Mouse (Mus musculus) lung, postnatal 0 days (tissue): ENCODE results near the gene Eva1c. TPM values are rescaled to one million over a fixed set of nuclear protein-coding genes. Genes with fewer than 3 reads are reported as not detected.

Source experiments
- ATAC-seq: fragments of 200-750 bp; cut with Nextera tagmentation; 2 replicates; pipeline ENCODE4 v1.8.0; 2017; ENCODE audit warnings: moderate library complexity
- DNase-seq: peaks from one replicate; pipeline ENCODE4 v3.0.0-alpha.2; 2016; ENCODE audit warnings: low spot score
- H3K27ac ChIP-seq: fragments of 300-500 bp; sonication (generic); 2 replicates; pipeline ENCODE4 v1.5.1; 2014; ENCODE audit warnings: antibody characterized with exemption, mild to moderate bottlenecking, low read length, mixed read lengths
- H3K27me3 ChIP-seq: fragments of 300-500 bp; sonication (generic); replicated peaks from 2 replicates; pipeline ENCODE4 v1.6.1; 2014; ENCODE audit warnings: low read length, mixed read lengths; ENCODE audit not compliant: insufficient read depth
- H3K36me3 ChIP-seq: fragments of 300-500 bp; sonication (generic); 2 replicates; pipeline ENCODE4 v1.6.1; 2014; ENCODE audit warnings: low read length, mixed read lengths; ENCODE audit not compliant: insufficient read depth
- H3K4me1 ChIP-seq: fragments of 300-500 bp; sonication (generic); 2 replicates; pipeline ENCODE4 v1.6.1; 2014; ENCODE audit warnings: antibody characterized with exemption, low read depth, low read length, mixed read lengths; ENCODE audit not compliant: insufficient read depth
- H3K4me2 ChIP-seq: fragments of 300-500 bp; sonication (generic); replicated peaks from 2 replicates; pipeline ENCODE4 v1.6.1; 2014; ENCODE audit warnings: low read depth, mild to moderate bottlenecking, low read length, moderate library complexity, mixed read lengths
- H3K4me3 ChIP-seq: fragments of 300-500 bp; sonication (generic); 2 replicates; pipeline ENCODE4 v1.5.1; 2014; ENCODE audit warnings: low read depth, low read length
- H3K9ac ChIP-seq: fragments of 300-500 bp; sonication (generic); replicated peaks from 2 replicates; pipeline ENCODE4 v1.6.1; 2014; ENCODE audit warnings: low read depth, mild to moderate bottlenecking
- H3K9me3 ChIP-seq: fragments of 300-500 bp; sonication (generic); 2 replicates; pipeline ENCODE4 v1.6.1; 2016; ENCODE audit warnings: low read length, mixed read lengths
- CTCF ChIP-seq: IDR thresholded peaks from 2 replicates; pipeline ENCODE4 v1.5.1; 2016; ENCODE audit warnings: antibody characterized with exemption, mild to moderate bottlenecking
- EP300 ChIP-seq: IDR thresholded peaks from 2 replicates; pipeline ENCODE4 v1.6.1; 2016; ENCODE audit warnings: antibody characterized with exemption, mild to moderate bottlenecking, control low read depth
- WGBS: fragments of 180-500 bp; shearing (Covaris S2); extraction: QIAGEN DNeasy Blood & Tissue Kit; methylation state at CpG from one replicate; pipeline ENCODE4 v1.1.7; 2014; 5-methylcytosine and 5-hydroxymethylcytosine counted together
- polyA plus RNA-seq: library from polyadenylated mRNA; unstranded; fragments of >200 nt; fragmentation: Nextera tagmentation; extraction: Ambion mirVana; gene quantifications from 2 replicates; pipeline ENCODE4 v1.2.1, GENCODE M21; 2015

Eva1c gene
- polyA plus RNA-seq, 1 experiment from 2014 or later, result 9.6 TPM

GRCm38 (mm10) chr16:90910855-90911533, 84.5 kb downstream of the Eva1c start:
- Histone ChIP-seq H3K27ac (no peak overlapping the region), H3K27me3 (no peaks in the 10 kb centered on the region), H3K4me3 (no peak overlapping the region), H3K9me3 (no peaks in the 10 kb centered on the region), H3K4me1 (no peaks in the 10 kb centered on the region), H3K9ac (no peak overlapping the region), H3K4me2 (no peak overlapping the region), H3K36me3 (no peaks in the 10 kb centered on the region)
- no peak for TF ChIP-seq EP300
- no peak for TF ChIP-seq CTCF
- ATAC-seq (no peak), DNase-seq (no peak)
- WGBS, result 79% methylated on average over 17 of the region's 17 CpGs

- H3K27me3 ChIP-seq, result no peaks in the 10 kb centered on the region
- H3K4me2 ChIP-seq, result no peak overlapping the region
- DNase-seq (peak; percentile 45), ATAC-seq (peak; percentile 58)
- H3K9ac ChIP-seq, result no peak overlapping the region
- H3K27ac ChIP-seq, result no peak overlapping the region
- 75% methylated on average over 13 of the region's 13 CpGs for WGBS
- H3K9me3 ChIP-seq, result no peaks in the 10 kb centered on the region
- H3K36me3 ChIP-seq, result no peaks in the 10 kb centered on the region
- no peak overlapping the region for H3K4me3 ChIP-seq
- TF ChIP-seq CTCF (no peak), EP300 (no peak)
- H3K4me1 ChIP-seq, result no peaks in the 10 kb centered on the region
Measured at GRCm38 (mm10) chr16:90911766-90912165, 85.2 kb downstream of the Eva1c start.

DNA sequence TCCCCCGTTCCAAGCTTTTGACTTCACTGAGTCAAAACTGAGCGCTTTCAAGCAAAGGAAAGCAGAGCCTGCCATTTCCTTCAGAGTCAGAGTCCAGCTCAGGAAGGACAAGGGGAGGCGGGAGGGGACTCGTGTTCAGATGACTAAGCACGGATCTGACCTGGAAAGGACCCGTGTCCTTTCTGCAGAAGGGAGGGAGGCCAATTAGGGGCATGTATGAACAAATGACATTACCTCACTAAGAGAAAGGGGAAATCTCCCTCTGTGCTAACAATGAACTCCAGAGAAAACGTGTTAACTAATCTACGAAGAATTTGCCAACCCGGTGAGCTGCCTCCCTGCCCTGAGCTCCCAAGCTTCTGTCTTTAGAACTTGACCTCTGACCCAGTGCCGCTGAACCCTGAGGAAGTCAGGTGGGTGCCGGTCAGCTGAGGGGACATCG, 89.5 kb downstream of the Eva1c start:
- no peaks in the 10 kb centered on the region for H3K36me3 ChIP-seq
- 24% methylated on average over 12 of the region's 12 CpGs for WGBS
- H3K9ac ChIP-seq, result no peak overlapping the region
- H3K27ac ChIP-seq, result no peak overlapping the region; the same call in 1 of the 2 replicates
- H3K4me1 ChIP-seq, result no peaks in the 10 kb centered on the region
- peak; percentile 84 for ATAC-seq
- H3K9me3 ChIP-seq, result no peaks in the 10 kb centered on the region
- peak; percentile 81 for DNase-seq
- no peak overlapping the region for H3K4me2 ChIP-seq
- H3K4me3 ChIP-seq, result no peak overlapping the region
- no peak for TF ChIP-seq CTCF
- TF ChIP-seq EP300, result peak; percentile 41; the same call in 1 of the 2 replicates
- H3K27me3 ChIP-seq, result no peaks in the 10 kb centered on the region

- H3K36me3 ChIP-seq, result no peaks in the 10 kb centered on the region
- H3K4me3 ChIP-seq, result no peak overlapping the region
- no peaks in the 10 kb centered on the region for H3K9me3 ChIP-seq
- WGBS, result 84% methylated on average over 8 of the region's 8 CpGs
- no peak overlapping the region for H3K9ac ChIP-seq
- no peak overlapping the region for H3K27ac ChIP-seq
- no peaks in the 10 kb centered on the region for H3K27me3 ChIP-seq
- TF ChIP-seq EP300 (no peak), CTCF (no peak)
- no peak for ATAC-seq
- H3K4me2 ChIP-seq, result no peak overlapping the region
- DNase-seq, result no peak
- H3K4me1 ChIP-seq, result no peaks in the 10 kb centered on the region
Measured at GRCm38 (mm10) chr16:90917156-90917555, 90.6 kb downstream of the Eva1c start.

GRCm38 (mm10) chr16:90921471-90922159, 95.1 kb downstream of the Eva1c start:
- DNase-seq (peak; percentile 63), ATAC-seq (peak; percentile 74)
- Histone ChIP-seq H3K36me3 (no peaks in the 10 kb centered on the region), H3K9ac (no peak overlapping the region), H3K4me1 (no peaks in the 10 kb centered on the region), H3K4me3 (no peak overlapping the region), H3K4me2 (no peak overlapping the region), H3K9me3 (no peaks in the 10 kb centered on the region), H3K27me3 (no peaks in the 10 kb centered on the region), H3K27ac (no peak overlapping the region)
- TF ChIP-seq EP300, result 0 out of 2 replicates have a peak, but pooled peaks have one; percentile 21
- TF ChIP-seq CTCF, result no peak; the same call in 1 of the 2 replicates
- 38% methylated on average over 10 of the region's 10 CpGs for WGBS

DNA sequence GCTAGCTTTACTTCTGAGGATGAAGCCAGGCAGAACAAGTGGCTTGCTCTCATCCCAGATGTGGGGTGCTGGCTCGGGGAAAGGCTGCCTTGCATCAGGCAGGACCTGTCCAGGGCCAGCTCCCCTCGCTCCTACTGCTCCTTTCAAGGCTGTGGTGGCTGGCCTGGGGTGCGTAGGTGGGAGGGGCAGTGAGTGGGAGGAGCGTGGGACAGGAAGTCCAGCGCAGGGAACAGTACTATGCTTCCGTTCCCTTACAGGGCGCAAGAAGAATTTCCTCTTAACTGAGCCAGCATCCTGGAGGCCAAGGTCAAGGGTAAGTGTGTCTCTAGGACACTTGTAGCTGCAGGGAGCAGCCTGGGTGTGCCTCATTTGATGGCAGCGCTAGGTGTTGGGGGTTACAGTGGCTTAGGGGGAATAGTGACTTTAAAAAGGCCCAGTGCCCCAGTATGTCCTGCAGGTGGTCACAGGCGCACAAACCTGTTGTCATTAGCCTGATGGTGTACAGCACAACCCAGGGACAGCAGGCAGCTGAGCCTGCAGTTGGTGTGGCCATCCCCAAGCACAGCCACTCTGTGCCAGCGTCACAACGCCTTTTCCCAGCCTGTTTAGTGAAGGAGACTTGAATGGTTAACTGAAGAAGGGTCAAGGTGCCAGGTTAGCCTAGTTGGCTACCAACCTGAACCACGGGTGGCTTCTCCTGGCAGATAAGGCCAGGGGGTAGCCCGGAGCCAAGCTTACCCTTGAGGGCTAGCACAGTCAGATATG, 98.3 kb downstream of the Eva1c start:
- Histone ChIP-seq H3K36me3 (no peaks in the 10 kb centered on the region), H3K9me3 (no peaks in the 10 kb centered on the region), H3K27ac (no peak overlapping the region), H3K27me3 (no peaks in the 10 kb centered on the region), H3K4me3 (no peak overlapping the region), H3K4me2 (no peak overlapping the region), H3K4me1 (no peaks in the 10 kb centered on the region), H3K9ac (no peak overlapping the region)
- WGBS, result 74% methylated on average over 13 of the region's 13 CpGs
- TF ChIP-seq CTCF (no peak), EP300 (peak; percentile 42; the same call in 1 of the 2 replicates)
- ATAC-seq (peak; percentile 57), DNase-seq (peak; percentile 51)
